Mouse (Mus musculus) lung, postnatal 0 days (tissue): ENCODE data around the gene Epb41l2.

ENCODE experiments used
- CTCF ChIP-seq: IDR thresholded peaks from 2 replicates; pipeline ENCODE4 v1.5.1; 2016; ENCODE audit warnings: antibody characterized with exemption, mild to moderate bottlenecking
- EP300 ChIP-seq: IDR thresholded peaks from 2 replicates; pipeline ENCODE4 v1.6.1; 2016; ENCODE audit warnings: antibody characterized with exemption, mild to moderate bottlenecking, control low read depth

DNA sequence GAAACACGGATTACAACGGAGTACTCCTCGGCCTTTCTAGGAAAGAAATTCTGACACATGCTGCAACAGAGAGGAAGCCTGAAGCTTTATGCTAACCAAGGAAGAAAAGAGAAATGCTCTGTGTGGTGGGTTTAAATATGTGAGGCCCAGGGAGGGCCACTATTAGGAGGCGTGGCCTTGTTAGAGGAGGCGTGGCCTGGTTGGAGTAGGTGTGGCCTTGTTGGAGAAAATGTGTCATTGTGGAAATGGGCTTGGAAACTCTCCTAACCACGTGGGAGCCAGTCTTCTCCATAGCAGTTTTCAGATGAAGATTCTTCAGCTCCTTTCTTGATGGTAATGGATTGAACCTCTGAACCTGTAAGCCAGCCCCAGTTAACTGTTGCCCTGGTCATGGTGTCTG lies 32.1 kb upstream of the Epb41l2 start:
- TF ChIP-seq CTCF (no peak), EP300 (no peak)
